Mouse (Mus musculus): ENCODE measurements around the gene Slc35b1. TPM values are rescaled to one million over a fixed set of nuclear protein-coding genes. Genes with fewer than 3 reads are reported as not detected.
A peak's percentile ranks its signal among the peaks of the same experiment; 100 is the strongest.

Gene Slc35b1
- 10 to 100 TPM; 57.1 to 60.5 TPM for total RNA-seq (2021)

DNA sequence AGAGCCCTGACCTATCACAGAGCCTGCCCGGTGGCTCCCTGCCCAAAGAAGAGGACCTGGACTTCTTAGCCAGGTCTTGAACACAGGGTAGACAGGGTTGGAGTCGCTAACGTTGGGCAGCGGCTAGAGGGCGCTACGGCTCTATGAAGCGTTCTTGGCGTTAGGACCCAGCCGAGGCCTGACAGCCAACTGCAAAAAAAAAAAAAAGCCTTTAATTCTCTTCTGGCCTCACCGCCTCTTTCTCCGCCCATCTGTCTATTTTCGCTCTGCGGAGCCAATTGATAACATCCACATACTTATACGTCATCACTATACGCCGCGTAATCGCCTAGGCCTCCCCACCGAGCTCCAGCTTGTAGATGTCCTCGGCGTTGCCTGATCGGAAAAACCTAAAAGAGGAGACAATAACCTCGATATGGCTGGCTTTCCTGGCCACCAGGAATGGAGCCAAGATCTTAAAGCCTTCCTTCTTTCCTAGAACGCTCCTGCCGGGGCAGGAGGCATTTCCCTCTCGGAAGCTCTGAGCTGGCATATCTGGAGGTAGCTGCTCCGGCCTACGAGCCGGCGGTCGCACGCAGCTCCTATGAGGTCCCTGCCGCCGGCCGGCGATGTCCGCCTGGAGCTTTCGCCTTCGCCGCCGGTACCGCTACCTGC, at the start of gene Slc35b1:
TSS of gene Slc35b1 (plus strand) at position 374 of the 654 bp plus-strand sequence.
- DNase-seq = peak; percentile 92

DNA sequence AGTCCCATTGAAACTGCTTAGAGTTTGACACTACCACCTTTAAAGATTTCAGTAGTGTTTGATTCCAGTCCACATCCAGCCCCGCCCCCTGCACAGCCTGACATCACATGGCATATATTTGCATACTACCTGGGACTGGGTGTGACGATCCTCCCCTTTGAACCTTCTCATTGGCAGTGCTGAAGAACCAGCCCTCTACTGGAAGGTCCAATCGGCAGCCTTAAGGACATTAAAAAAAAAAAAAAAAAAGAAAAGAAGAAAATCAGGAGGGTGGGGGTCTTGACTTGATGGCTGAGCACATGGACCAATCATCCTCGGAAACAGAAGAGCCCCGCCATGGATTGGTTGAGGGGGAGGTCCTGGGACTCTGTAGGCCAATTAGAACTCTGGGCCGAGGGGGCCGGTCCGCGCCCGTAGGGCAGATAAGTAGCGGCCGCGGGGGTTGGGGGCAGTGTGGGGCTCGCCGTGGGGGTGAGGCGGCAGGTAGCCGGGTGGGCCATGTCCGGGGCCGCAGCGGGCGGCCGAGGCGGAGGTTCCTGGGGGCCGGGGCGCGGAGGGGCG, 47.8 kb upstream of the Slc35b1 start, which contains the start of gene Fam117a:
TSS of gene Fam117a (plus strand) at position 451 of the 561 bp plus-strand sequence.
- peak; percentile 86 for DNase-seq

DNA sequence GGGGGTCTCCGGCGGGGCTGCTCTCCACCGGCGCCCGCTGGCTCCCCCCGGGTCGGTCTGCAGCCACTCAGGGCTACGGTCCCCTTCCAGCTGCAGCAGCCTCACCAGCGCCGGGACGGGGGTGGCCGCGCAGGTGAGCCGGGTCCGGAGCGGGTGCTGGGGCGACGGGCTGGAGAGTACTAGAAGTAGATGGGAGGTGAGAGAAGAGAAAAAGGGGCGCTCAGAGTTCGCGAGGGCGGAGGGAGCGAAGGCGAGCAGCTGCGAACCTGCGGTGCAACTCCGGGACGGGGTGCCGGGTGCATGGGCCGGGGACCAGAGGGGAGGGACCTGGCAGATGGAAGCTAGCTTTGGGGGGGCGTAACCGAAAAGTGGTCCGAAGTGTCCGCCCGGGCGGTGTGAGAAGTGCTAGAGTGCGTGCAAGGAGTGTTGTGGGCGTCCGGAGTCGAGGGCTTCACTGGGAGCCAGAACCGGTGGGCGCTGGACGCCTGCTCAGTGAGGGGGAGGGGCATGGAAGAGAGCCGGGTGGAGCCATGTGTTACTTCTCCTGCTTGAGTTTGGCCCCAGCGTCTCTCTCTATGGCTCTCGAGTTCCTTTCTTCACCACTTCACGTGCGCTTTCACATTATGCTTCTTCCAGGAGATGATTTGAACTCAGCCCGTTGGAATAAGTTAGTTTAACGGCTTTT, 47.2 kb upstream of the Slc35b1 start:
- DNase-seq = peak; percentile 71

DNA sequence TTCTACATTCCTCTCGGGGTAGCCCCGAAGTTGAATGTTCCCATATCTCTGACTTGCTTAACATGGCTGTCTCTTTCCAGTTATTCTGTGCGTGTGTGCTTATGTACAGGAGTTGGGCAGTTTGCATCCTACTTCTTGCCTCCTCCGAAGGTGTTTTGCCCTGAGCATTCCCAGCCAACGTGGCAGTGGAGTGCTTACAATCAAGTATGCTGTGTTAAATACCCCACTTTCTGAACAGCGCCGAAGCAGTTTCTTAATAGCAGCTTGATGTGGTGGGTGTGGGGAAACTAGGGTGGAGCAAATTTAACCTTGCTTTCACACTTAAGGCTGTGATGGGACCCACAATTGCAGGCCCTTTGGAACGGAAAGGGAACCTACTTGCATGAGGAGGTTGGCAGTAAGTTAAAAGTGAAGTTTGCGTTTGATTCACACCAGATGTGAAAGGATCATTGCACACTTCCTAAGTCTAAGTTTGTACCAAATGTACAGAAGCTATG, 46.6 kb upstream of the Slc35b1 start:
- DNase-seq = no peak

DNA sequence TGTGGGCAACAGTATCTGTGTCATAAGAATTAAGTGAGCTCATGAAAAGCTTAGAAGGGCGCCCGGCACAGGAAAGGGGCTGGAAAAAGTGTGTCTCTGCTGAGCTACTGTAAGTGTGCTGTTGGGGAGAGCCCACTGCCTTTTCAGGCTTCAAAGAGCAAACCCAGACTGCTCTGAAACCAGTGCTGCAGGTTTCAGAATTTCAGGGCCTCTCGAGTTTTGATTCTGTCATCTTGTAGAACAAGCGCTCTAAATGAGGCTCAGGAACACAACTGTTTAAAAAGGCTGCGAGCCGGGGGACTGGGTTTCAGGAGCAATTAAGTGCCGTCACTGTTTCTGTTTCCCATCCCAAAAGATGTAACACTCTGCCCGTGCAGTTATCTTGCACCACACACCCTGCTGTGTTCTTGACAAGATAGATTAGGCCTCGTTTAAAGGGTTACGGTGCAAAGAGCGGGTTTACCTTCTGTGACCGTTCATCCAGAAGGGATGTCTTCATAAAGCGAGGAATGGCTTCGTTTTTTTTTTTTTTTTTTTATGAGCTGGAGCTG, 44.9 kb upstream of the Slc35b1 start:
- no peak for DNase-seq

DNA sequence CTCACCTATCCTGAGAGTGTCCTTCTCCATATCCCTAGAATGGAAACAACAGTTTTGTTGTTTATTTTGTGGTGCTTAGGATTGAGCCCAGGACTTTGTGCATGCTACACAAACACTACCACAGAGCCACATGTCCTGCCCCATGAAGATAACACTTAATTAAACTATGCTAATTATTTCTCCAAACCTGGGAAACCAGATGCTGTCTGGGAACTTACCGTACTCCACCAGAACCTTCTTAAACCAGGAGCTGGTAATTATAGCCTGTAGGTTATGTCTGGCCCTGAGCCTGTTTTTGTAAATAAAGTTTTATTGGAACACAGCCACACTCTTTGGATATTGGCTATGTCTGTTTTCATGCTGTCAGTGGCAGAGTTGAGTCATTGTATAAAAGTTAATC, 44.2 kb upstream of the Slc35b1 start:
- no peak for DNase-seq

DNA sequence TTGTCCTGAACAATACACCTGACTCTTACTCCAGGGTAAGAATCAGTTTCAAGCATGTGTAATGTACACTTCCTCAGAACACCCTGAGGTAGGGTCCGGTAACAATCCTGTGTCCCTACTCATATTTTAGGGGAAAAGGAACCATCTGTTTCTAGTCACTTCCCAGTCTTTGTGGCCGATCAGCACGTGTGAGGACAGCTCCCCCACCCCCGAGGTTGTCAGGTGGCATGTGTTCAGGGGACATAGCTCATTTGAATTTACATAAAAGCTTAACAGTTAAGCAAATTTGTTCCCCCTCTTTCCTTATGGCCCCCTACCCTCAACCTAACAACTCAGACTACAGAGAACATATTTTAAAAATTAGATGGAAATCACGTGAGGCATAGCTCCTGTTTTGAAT, 43.8 kb upstream of the Slc35b1 start:
- DNase-seq = no peak

DNA sequence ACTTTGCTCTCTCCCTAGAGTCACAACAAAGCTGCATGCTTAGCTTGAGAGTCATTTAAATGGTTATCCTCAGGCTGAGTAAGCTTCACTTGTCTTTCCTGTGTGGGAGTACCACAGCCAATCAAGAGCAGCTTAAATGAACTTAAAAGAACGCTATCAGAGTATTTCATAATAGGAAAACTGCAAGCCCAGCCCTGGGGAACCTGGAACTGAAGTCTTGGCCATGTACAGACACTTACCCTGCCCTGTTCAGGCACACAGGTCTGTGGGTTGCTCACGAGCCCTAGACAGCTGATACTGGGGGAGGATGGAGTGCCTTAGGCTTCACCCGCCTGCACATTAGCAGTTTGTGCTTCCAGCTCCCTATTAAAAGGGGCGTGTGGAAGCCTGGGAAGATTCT, 41.3 kb upstream of the Slc35b1 start:
- DNase-seq = no peak

DNA sequence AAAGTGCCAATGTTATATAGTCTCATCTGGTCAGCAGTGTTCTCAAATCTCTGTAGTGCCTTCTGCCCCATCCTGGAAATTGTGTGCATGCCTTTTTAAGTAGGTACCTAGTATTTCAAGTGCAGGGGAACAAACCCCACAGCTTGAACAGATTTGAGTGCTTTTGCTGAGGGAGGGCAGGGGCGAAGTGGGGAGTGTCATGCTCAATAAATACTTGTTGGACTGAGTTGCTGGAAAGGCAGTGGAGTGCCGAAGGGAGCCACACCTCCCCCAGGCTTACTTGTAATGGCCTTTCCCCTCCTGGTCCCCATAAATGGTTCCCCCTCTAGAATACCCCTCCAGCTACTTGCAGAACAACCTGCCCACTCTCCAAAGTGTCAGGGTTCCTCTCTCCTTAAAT, 40.3 kb upstream of the Slc35b1 start:
- no peak for DNase-seq

DNA sequence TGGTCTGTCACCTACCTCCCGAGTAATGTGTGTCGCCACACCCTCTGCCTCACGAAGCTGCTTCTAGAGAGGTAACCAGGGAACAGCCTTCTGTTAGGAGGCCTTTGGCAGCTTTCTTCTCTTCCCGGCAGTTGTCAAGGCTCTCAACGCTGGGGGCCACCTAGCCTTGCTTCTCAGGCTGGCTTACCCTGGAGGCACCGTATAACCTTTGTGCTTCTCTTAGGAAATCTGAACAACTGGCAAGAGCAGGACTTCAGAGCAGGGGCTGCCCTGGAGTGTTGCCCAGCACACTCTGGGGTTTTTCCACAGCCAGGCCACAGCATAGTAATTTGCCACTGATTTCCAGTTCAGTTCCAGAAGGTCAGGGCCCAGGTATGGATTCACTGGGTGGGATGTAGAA, 34.2 kb upstream of the Slc35b1 start:
- no peak for DNase-seq

DNA sequence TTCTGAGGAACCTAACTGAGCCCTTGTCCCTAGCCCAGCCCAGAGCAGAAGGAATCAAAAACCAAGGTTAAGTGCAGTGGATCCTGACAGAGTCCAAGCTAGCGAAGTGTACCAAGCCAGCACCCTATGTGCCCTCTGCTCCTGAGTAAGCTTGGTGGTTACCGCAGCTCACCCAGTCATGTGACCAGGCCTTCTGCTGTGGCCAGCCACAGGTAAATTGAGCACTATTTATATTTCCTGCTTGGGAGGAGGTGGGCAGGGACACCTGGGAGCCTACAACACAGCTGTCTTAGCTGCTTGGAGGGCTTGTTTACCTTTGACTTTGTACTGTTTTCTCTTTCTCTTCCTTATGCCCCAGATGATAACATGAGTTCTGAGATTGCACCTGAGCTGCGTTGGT, 33.5 kb upstream of the Slc35b1 start:
- no peak for DNase-seq

DNA sequence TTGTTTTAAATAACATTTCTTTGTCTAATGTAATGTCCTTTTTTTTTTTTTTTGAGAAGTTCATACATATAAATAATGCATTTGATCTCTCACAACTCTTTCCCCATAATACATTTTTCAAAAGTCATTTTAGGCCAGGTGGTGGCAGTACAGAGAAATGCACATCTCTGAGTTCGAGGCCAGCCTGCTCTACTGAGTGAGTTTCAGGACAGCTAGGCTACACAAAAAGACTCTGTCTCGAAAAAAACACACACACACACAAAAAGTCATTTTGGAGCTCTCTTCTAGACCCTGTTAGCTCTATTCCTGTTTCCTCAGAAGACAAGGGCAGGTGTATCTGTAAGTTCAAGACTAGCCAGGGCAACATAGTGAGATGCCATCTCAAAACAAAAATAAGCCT, 31.8 kb upstream of the Slc35b1 start:
- no peak for DNase-seq

DNA sequence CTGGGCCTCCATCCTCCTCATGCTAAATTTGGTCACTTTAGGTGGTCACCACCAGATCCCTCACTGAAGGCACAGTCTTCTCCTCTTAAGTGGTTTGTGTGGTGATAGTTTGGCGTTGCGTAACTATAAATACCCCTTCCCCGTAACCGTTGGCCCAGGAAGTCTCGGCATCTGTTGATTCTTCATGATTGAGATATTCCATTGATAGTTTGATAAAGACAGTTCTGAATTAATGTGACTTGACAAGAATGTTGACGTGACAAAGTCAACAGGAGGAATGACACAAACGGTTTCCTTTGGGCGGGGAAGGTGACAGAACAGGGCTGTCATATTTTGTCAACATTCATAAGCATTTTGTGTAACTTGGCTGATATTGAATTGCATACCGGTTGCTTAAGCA, 31.3 kb upstream of the Slc35b1 start:
- DNase-seq = no peak

DNA sequence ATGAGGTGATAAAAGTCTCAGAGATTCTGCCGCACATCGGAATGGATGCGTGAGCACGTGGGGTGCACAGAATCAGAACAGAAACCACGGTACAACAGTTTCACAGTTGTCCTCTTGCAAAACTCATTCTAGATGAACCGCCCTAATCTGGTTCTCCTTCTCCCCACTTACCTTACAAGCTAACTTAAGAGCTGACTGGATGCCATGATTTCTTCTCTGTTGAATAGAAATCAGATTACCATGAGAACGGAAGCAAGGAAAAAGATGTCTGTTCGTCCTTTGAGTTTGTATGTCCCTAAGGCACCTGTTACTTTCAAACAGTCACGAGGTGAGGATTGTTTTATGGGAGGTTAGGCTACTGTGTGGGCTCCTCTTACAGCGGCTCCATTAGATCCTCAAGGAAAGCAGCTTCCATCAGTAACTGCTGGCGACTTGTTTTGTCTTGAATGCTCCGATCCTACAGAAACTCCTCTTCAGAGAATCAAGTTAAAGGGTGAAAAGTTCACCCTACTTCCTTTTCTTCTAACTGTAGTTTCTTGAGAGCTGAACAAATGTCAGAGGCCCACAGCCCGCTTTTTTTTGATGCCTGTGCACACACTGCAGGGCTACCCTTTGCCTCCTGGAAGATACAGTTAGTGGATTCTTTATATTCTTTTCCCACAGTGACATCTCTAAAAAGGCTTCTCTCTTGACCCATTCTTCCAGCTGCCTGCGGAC, 30.1 kb upstream of the Slc35b1 start:
- DNase-seq = no peak

DNA sequence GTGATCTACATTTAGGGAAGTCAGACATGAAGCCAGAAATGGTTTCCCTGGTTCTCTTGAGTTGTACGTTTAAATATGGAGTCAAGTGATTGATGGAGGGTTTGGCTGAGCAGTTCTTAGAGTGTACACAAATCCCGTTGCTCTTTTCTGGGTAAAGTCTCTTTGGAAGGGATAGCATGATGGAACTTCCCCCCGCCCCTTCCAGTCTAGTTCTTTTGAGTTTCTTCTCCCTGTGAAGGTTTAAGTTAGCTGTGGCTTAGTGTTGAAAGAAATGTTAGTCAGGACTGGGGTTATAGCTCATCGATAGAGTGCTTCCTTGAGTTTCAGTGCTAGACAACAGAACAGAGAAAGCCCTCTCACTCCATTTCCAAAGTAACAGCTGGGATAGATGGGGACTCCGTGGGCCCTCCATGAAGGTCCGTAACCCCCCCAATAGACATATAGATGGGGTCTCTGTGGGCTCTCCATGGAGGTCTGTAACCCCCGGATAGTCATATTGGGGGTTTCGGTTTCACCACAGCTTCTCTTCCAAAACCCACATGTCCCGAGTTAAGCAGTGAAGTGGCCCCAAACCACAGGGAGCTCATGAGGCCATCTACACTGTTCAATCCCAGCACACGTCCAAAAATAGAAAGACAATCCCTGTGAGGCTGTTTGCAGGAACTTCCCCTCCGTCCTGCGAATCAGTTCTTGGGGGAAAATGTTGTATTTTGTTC, 29.4 kb upstream of the Slc35b1 start:
- no peak for DNase-seq

DNA sequence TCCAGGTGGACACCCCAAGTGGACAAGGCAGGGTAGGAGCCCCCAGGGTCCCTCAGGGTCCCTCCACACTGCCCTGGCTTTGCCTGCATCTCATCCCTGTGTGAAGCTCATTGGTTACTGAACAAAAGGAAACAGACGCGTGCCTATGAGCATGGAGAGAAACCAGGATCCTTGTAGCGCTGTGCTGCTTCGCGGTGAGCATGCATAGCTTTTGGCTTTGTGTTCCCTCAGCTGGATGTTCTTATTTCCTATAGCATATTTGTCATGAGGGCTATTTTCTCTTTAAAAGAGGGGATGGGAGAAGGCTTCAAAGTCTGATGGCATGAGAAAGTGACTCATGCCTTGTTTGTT, 28.9 kb upstream of the Slc35b1 start:
- no peak for DNase-seq

DNA sequence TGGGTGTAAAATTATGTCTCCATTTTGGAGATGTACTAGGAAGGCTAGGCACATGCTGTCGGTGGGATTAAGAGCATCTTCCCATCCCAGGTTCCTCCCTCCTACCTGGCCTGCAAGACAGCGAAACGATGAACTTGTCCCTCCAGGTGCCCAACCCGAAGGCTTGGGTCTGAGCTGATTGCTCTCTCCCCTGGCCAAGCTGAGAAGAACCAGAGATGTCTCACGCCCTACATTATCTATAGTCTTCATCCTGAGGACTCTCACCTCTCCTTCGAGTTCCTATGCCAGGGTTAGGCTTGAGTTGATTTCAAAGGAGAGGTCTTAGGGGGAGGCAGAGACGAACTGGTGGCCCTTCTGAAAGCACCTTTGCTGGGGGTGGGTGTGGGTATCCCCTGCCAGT, 28.5 kb upstream of the Slc35b1 start:
- no peak for DNase-seq

DNA sequence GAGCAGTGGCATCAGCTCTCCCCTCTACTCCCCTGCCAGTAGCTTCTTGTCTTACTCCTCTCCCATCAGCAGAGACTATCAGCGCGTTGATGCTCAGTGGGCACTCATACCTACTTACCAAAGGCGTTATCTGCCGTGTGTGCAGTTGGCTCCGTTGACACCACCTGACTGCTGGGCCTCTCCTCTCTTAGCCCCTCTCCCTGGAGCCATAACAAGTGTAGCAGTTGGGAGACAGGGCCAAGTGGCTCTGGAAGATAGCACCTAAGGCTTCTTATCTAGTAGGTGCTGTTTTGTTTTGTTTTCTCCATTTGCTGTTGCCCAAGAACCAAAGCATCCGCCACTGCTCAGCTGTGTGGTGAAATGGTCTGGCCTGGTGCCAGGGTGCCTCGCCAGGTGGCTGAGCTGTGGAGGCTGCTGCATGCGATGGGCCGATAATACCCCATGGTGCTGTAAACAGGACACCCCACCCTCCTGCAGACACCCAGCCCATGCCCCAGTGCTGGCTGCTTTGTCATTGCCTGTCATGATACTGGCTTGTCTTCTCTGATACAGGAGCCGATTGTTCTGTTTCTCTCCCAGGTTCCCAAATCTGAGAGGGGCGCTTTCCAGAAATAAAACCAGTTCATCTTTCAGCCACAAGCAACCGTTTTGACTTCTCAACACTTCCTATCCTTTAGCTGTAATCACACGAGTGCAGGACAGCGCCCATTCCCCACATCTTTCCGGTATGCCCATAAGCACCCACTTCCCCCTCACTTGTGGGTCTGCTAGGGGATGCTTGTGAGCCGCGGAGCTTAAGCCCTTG, 27.8 kb upstream of the Slc35b1 start:
- DNase-seq = peak; percentile 70

DNA sequence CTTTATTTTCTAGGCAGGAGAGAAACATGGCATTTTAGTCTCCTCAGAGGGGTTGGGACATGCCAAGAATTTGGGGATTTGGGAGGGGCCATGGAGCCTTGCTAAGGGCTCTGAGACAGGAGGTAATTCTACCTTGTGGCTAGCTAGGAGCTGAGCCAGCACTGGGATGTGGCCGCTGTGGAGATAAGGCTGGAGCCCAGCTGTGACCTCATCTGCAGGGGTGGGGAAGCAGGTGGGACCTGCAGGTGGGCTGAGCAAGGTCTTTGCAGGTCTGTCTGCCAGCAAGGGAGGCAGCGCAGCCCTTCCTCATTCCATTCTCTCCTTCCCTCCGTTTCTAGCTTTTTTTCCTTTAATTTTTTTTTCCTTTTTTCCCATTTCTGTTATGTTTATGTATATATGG, 26.2 kb upstream of the Slc35b1 start:
- no peak for DNase-seq

DNA sequence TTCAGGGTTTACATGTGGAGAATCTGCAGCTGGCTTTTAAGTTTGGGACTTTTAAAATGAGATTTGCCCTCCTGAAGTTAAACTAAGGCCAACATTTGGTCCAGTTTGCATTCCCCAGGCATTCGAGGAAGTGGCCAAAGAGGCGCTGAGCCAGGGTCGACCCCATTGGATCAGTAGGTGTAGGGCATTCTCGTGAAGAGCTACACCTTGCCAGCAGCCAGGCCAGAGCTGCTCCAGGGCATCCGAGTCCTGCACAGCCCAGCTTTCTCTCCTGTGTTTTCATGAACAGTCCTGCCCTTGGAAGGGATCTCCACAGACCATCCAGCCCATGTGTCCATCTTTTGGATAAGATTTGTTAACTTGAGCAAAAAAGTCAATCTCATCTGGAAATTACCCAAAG, 20.1 kb upstream of the Slc35b1 start:
- DNase-seq = no peak

DNA sequence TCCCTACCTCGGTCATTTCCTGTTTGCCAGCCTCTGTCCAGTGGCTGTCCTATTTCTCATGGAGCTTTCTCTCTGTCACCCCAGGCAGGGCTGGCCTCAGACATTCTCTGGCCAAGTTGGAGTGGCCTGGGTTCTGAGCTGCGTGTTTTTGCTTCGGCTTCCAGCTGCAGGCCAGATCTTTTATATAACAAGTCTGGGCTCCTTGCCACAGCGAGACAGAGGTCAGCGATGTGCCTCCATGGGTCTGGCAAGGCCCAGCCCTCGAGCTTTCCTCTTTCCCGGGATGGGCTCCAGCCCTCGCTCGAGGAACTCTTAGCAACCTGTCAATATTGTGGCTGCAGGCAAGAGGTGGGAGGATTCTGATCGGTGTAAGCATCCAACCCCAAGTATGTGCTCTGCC, 18.9 kb upstream of the Slc35b1 start:
- DNase-seq = peak; percentile 91
